Mouse (Mus musculus): ENCODE data around the gene Hist1h4c. TPM values are rescaled to one million over a fixed set of nuclear protein-coding genes. Genes with fewer than 3 reads are reported as not detected.
"Not testable (repeated sequence)": the region's sequence is repeated elsewhere in the genome, so short reads cannot be mapped to it uniquely, and the experiment has no call there.

Hist1h4c gene
- 6.4 and 6.5 TPM in 2 replicates for polyA plus RNA-seq (2016; fragmentation: Nextera tagmentation; extraction: Ambion mirVana)

DNA sequence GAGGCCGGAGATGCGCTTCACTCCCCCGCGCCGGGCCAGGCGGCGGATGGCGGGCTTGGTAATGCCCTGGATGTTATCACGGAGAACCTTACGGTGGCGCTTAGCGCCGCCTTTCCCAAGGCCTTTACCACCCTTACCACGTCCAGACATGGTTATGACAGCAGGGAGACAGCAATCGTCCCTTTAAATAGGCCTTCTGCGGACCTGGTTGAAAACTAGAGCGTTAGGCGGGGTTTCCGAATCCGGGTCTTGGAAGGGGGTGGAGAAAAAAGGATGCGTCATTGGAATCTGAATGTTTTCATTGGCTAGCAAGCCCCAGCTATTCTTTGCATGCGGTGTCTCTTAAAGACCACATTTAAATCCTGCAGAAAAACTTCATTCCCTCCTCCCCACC, at the start of gene Hist1h4c:
Gene Hist1h4c, minus strand, starts transcription at position 155 of the 394 bp plus-strand sequence.
- DNase-seq (ENCODE audit: low spot score) = peak; percentile 98
- Histone ChIP-seq H3K9me3 (replicated peaks) (no peaks in the 10 kb centered on the region), H3K36me3 (no peaks in the 10 kb centered on the region), H3K27me3 (ENCODE audit: low read depth, poor library complexity, severe bottlenecking) (no peaks in the 10 kb centered on the region), H3K4me1 (peaks cover 25% of the 10 kb centered on the region), H3K27ac (peak within 1 kb of the TSS; percentile 88), H3K4me3 (peak within 1 kb of the TSS; percentile 56)
- WGBS = under 1% methylated on average over 22 of the region's 22 CpGs

DNA sequence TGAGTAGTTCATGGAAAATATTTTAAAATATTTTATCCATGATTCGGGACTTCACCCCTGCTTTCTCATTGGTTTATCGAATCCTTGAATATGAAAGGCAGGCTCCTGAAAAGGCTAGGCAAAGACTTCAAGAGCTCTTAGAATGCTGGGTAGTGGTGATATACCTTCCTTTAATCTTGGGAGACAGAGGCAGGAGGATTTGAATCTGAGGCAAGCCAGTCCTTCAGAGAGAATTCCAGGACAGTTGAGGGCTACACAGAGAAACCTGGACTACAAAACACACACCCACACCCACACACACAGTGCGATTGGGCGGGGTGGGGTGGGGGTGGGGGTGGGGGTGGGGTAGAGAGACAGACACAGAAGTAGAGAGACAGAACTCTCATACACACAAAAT, 49.6 kb upstream of the Hist1h4c start:
- H3K9me3 ChIP-seq (replicated peaks) = no peaks in the 10 kb centered on the region
- peaks cover 21% of the 10 kb centered on the region for H3K4me1 ChIP-seq
- peak overlapping the region; percentile 59 for H3K4me3 ChIP-seq
- H3K27me3 ChIP-seq (ENCODE audit: low read depth, poor library complexity, severe bottlenecking) = no peaks in the 10 kb centered on the region
- DNase-seq (ENCODE audit: low spot score) = peak; percentile 42
- H3K36me3 ChIP-seq = no peaks in the 10 kb centered on the region
- 14% methylated on average over 4 of the region's 4 CpGs for WGBS
- H3K27ac ChIP-seq = peak overlapping the region; percentile 98

DNA sequence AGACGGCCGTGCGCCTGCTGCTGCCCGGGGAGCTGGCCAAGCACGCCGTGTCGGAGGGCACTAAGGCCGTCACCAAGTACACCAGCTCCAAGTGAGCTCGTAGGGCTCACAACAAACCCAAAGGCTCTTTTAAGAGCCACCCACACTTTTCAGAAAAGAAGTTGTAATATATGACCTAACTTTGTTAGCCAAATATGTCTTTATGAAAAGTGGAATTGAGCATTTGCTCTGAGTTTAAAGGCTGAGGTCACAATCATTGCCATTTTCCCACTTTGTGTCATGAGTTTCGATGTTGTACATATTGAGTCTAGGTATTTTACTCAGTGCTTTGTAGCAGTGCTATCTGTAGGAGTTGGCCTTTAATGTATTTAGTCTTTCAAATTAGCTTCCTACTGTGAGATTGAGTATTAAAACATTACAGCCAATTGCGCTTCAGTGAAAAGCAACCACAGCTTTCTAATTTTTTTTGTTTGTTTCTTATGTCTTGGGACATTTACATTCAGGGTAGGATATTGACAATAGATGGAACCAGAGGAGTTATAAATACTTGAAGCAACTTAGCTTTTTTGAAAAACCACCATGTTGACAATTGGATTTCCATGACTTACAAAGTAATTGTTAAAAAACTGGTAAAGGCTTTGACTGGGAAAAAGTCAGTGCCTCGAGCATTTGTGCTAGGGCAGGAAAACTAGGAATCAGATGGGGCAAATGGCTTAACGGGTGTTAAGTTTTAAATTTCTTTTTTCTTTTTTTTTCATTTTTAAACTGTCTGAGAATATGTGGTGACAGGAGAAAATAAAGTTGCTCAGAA, 49.0 kb upstream of the Hist1h4c start:
- no peaks in the 10 kb centered on the region for H3K36me3 ChIP-seq
- H3K4me3 ChIP-seq = peak overlapping the region; percentile 59
- H3K27ac ChIP-seq = peak overlapping the region; percentile 98
- peaks cover 21% of the 10 kb centered on the region for H3K4me1 ChIP-seq
- no peaks in the 10 kb centered on the region for H3K9me3 ChIP-seq (replicated peaks)
- no peaks in the 10 kb centered on the region for H3K27me3 ChIP-seq (ENCODE audit: low read depth, poor library complexity, severe bottlenecking)
- 5% methylated on average over 13 of the region's 13 CpGs for WGBS
- peak; percentile 48 for DNase-seq (ENCODE audit: low spot score)

DNA sequence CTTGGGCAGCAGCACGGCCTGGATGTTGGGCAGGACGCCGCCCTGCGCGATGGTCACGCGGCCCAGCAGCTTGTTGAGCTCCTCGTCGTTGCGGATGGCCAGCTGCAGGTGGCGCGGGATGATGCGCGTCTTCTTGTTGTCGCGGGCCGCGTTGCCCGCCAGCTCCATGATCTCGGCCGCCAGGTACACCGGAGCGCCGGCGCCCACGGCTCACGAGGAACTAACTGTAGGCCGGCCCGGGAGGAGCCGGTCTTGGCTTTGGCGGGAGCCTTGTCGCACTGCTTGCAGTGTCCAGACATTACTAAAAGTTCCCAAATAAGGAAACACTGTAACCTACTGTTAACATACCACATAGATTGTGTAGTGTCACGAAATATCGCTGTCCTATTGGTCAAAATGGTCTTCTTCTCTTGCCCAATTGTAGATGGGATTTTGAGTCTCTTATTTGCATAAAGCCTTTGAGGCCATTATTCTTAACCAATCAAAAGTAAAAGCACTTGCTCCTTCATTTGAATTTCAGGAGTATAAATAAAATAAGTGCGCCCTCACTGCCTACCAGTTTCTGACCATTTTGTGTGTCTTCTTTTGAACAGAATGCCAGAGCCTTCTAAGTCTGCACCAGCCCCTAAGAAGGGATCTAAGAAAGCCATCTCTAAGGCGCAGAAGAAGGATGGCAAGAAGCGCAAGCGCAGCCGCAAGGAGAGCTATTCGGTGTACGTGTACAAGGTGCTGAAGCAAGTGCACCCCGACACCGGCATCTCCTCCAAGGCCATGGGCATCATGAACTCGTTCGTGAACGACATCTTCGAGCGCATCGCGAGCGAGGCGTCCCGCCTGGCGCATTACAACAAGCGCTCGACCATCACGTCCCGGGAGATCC, 48.2 kb upstream of the Hist1h4c start, which contains the start of gene Hist1h2bb:
Gene Hist1h2bb, plus strand, starts transcription at position 534 of the 880 bp plus-strand sequence.
- not testable (repeated sequence) for H3K36me3 ChIP-seq; H3K27me3 ChIP-seq (ENCODE audit: low read depth, poor library complexity, severe bottlenecking); H3K9me3 ChIP-seq (replicated peaks)
- peak within 1 kb of the TSS; percentile 98 for H3K27ac ChIP-seq
- H3K4me3 ChIP-seq = peak within 1 kb of the TSS; percentile 59
- WGBS = under 1% methylated on average over 46 of the region's 58 CpGs
- DNase-seq (ENCODE audit: low spot score) = peak; percentile 83
- H3K4me1 ChIP-seq = peaks cover 21% of the 10 kb centered on the region

DNA sequence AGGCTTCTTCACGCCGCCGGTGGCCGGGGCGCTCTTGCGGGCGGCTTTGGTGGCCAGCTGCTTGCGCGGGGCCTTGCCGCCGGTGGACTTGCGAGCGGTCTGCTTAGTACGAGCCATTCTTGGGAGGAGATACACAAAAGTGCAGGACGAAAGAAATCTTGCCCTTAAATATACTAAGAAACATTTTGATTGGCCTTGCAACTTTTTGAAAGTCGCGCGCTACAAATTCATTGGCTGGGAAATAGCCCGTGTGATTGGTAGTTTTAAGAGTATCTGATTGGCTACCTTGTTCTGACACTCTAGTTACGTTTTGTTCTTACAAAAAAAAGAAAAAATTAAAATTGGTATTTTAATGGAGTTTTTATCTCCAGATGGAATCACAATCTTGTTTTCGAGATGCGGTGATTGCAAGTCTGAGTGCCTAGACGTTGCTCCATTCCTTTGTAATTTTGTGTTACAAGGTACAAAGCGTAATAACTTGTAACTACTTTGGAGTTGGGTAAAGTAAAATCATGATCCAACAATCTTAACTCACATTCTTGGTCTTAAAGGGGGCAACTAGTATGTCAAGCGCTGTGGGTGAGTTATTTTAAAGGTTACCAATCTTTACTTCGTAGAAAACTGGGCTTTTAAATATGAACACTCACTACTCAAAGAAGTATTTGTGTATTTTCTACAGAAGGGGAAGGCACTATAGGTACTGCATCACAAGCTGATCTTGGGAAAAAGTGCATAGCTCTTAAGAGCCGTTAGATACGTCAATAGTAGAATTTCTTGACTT, 47.3 kb upstream of the Hist1h4c start, which contains the start of gene Hist1h3c:
Gene Hist1h3c, minus strand, starts transcription at position 222 of the 781 bp plus-strand sequence.
- peaks cover 25% of the 10 kb centered on the region for H3K4me1 ChIP-seq
- peak within 1 kb of the TSS; percentile 59 for H3K4me3 ChIP-seq
- H3K27ac ChIP-seq = peak within 1 kb of the TSS; percentile 98
- H3K9me3 ChIP-seq (replicated peaks) = no peaks in the 10 kb centered on the region
- whole genome bisulfite sequencing = 1% methylated on average over 28 of the region's 28 CpGs
- DNase-seq (ENCODE audit: low spot score) = peak; percentile 76
- H3K27me3 ChIP-seq (ENCODE audit: low read depth, poor library complexity, severe bottlenecking) = no peaks in the 10 kb centered on the region
- H3K36me3 ChIP-seq = no peaks in the 10 kb centered on the region

DNA sequence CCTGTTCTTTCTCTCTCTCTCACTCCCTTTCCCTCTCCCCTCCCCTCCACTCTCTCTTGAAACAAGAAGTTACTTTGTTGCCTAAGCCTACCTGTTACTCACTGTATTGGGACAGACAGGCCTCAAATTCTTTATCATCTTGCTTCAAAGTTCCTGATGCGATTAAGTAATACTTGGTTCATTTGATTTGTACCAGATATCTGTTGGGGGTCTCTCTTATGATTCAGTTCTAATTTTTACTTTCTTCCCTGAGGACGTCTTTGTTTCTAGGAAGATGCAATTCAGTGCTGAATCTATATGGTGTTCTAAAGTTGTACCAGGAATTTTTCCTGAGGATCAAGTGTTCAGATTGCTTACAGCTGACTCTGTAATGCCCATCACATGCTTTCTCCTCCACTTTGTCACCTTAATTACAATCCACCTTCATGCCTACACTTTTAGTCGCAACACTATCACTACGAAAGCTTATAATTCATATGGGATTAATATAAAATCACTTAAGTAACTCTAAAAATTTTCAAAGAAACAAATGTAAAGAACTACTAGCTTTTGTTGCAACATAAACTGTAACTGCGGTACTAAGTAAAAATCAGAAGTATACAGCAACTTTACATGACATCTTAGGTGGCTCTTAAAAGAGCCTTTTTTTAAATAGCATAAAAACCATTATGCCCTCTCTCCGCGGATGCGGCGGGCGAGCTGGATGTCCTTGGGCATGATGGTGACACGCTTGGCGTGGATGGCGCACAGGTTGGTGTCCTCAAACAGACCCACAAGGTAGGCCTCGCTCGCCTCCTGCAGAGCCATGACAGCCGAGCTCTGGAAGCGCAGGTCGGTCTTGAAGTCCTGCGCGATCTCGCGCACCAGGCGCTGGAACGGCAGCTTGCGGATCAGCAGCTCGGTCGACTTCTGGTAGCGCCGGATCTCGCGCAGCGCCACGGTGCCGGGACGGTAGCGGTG, 46.4 kb upstream of the Hist1h4c start:
- WGBS = 2% methylated on average over 15 of the region's 36 CpGs
- peaks cover 28% of the 10 kb centered on the region for H3K4me1 ChIP-seq
- peak overlapping the region; percentile 59 for H3K4me3 ChIP-seq
- H3K27ac ChIP-seq = peak overlapping the region; percentile 98
- DNase-seq (ENCODE audit: low spot score) = no peak
- no peaks in the 10 kb centered on the region for H3K27me3 ChIP-seq (ENCODE audit: low read depth, poor library complexity, severe bottlenecking)
- no peaks in the 10 kb centered on the region for H3K36me3 ChIP-seq
- H3K9me3 ChIP-seq (replicated peaks) = no peaks in the 10 kb centered on the region

DNA sequence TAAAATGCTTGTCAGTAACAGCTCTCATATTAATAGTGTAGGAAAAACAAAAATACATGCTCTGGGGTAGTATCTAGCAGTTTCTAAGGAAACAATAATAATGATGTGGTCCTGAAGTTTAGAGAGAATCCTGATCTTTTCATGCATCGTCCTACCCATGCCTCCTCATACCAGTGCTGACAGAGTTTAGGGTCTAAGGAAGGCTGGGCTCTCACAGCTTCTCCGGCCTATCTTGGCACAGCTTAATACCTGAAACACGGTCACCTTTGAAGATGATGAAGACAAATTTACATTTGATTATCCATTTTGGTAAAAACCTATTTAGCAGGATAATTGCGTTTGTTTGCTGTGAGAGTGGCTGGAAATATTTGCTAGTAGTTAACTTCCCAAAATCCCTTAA, 45.7 kb upstream of the Hist1h4c start:
- peak overlapping the region; percentile 98 for H3K27ac ChIP-seq
- peak overlapping the region; percentile 59 for H3K4me3 ChIP-seq
- H3K4me1 ChIP-seq = peaks cover 31% of the 10 kb centered on the region
- no peaks in the 10 kb centered on the region for H3K27me3 ChIP-seq (ENCODE audit: low read depth, poor library complexity, severe bottlenecking)
- DNase-seq (ENCODE audit: low spot score) = no peak
- H3K36me3 ChIP-seq = no peaks in the 10 kb centered on the region
- WGBS = 53% methylated on average over 4 of the region's 4 CpGs
- H3K9me3 ChIP-seq (replicated peaks) = no peaks in the 10 kb centered on the region

DNA sequence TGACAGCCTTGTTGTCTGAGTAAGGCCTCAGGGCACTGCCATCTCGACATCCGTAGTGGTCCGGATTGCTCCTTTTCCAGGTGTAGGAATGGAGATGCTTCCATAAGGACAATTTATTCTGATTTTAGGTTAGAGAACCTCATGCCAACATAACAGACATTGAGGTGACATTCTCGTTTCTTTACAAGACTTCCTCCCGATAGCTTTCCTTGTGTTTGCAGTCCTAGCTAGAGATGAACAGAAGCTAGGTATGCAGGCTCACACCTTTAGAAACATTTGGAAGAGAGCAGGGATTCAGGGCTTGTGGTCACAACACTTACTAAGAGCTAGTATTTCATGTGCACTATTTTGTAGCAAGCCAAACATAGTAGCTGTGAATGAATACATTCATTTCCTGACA, 45.0 kb upstream of the Hist1h4c start:
- H3K4me3 ChIP-seq = no peak overlapping the region
- 83% methylated on average over 5 of the region's 5 CpGs for WGBS
- peak overlapping the region; percentile 58 for H3K27ac ChIP-seq
- H3K27me3 ChIP-seq (ENCODE audit: low read depth, poor library complexity, severe bottlenecking) = no peaks in the 10 kb centered on the region
- DNase-seq (ENCODE audit: low spot score) = no peak
- no peaks in the 10 kb centered on the region for H3K36me3 ChIP-seq
- peaks cover 25% of the 10 kb centered on the region for H3K4me1 ChIP-seq
- no peaks in the 10 kb centered on the region for H3K9me3 ChIP-seq (replicated peaks)

DNA sequence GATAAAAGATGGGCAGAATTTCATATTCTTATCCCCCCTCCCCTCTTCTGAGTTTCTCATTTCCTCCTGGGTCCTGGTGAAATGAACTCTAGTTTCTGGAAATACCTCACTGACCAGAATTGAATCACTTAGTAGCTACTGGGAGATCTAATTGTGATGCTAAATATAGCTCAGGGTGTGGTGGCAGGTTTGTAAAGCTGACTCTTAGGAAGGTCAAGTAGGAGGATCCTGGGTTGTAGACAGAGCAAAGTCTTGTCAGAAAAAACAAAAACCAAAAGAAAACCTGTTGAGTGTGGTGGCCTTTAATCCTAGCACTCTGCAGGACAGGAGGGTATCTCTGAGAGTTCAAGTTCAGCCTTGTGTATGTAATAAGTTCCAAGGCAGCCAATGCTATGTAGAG, 43.8 kb upstream of the Hist1h4c start:
- no peak for DNase-seq (ENCODE audit: low spot score)
- Histone ChIP-seq H3K4me1 (peaks cover 20% of the 10 kb centered on the region), H3K9me3 (replicated peaks) (no peaks in the 10 kb centered on the region), H3K4me3 (no peak overlapping the region), H3K36me3 (no peaks in the 10 kb centered on the region), H3K27ac (peak overlapping the region; percentile 48), H3K27me3 (ENCODE audit: low read depth, poor library complexity, severe bottlenecking) (no peaks in the 10 kb centered on the region)

DNA sequence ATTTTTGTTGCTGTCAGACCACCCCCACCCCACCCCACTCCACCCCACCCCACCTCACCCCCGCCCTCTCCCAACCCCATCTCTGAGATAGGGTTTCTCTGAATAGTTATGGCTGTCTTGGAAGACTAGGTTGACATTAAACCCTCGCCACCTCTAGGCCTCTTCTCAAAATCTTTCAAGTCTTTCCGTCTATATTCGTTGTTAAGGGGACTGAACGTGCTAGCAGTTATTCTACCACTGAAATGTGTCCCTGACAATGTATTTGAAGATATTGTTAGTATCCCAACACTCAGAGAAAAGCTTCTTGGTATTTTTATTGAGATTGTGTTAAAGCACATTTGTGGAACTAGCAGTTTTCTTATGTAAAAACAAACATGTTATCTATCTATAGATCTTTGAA, 42.7 kb upstream of the Hist1h4c start:
- Histone ChIP-seq H3K9me3 (replicated peaks) (no peaks in the 10 kb centered on the region), H3K27ac (peak overlapping the region; percentile 96), H3K27me3 (ENCODE audit: low read depth, poor library complexity, severe bottlenecking) (no peaks in the 10 kb centered on the region), H3K36me3 (no peaks in the 10 kb centered on the region), H3K4me3 (peak overlapping the region; percentile 64), H3K4me1 (peaks cover 19% of the 10 kb centered on the region)
- DNase-seq (ENCODE audit: low spot score) = no peak
- WGBS = 65% methylated on average over 5 of the region's 5 CpGs

DNA sequence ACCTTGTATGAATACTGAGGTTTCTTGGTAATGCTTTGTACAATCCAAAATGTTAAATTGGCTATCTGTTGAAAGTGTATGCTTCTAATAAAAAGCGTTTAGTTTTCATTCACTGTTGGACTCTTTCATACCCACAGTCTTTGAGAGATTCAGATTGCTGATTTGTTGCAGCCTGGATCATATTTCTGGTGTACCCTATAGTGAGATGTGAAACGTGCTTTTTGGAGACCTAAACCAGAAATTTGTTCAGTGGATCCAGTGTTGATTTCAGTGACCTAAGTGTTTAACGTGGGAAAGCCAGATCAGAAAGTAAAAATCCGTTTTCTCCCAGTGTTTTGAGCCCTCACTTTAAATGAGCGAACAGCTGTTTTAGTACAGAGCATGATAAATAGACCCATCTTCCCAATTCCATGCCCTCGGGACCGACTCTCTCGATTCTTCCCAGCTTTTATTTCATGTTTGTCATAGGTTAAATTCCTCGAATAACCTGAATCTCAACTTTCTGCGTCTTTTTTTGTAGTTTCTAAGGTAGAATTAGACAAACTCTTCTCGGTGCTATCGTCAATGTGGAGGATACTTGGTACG, 42.1 kb upstream of the Hist1h4c start:
- no peaks in the 10 kb centered on the region for H3K36me3 ChIP-seq
- peaks cover 19% of the 10 kb centered on the region for H3K4me1 ChIP-seq
- DNase-seq (ENCODE audit: low spot score) = no peak

More for the DNA sequence above, 42.1 kb upstream of the Hist1h4c start:
- Histone ChIP-seq H3K27ac (peak overlapping the region; percentile 96), H3K27me3 (ENCODE audit: low read depth, poor library complexity, severe bottlenecking) (no peaks in the 10 kb centered on the region), H3K4me3 (peak overlapping the region; percentile 64), H3K9me3 (replicated peaks) (no peaks in the 10 kb centered on the region)
- 30% methylated on average over 13 of the region's 13 CpGs for WGBS

Measured in limb, embryonic 10.5 days (tissue).